Mouse (Mus musculus) kidney, postnatal 36 days (tissue): Measurements from ENCODE around the gene Ptpn23.
"Not testable (repeated sequence)": the region's sequence is repeated elsewhere in the genome, so short reads cannot be mapped to it uniquely, and the experiment has no call there.

Experiments used
- DNase-seq, 2 experiments: peaks; one replicate each; pipeline ENCODE4 v3.0.0; 2021 to 2022; ENCODE audit warnings: mixed read lengths in 2 of 2

Gene Ptpn23

GRCm38 (mm10) chr9:110380662-110381061 lies 27.4 kb downstream of the Ptpn23 start:
- peak in 1 of 2 experiments; percentile 31 for DNase-seq

GRCm38 (mm10) chr9:110379361-110379760 lies 28.7 kb downstream of the Ptpn23 start:
- DNase-seq: no peak

GRCm38 (mm10) chr9:110377655-110378054 lies 30.4 kb downstream of the Ptpn23 start:
- DNase-seq: not testable (repeated sequence)

GRCm38 (mm10) chr9:110375668-110376067 lies 32.3 kb downstream of the Ptpn23 start:
- DNase-seq: no peak

GRCm38 (mm10) chr9:110373871-110374270 lies 34.1 kb downstream of the Ptpn23 start:
- no peak for DNase-seq

GRCm38 (mm10) chr9:110369860-110370259 lies 38.2 kb downstream of the Ptpn23 start:
- no peak for DNase-seq

- peak; percentile 18 to 34 for DNase-seq
These were observed 41.3 kb downstream of the Ptpn23 start for GRCm38 (mm10) chr9:110366746-110367145.

GRCm38 (mm10) chr9:110362337-110362736 lies 45.7 kb downstream of the Ptpn23 start:
- DNase-seq: peak in 1 of 2 experiments; percentile 43

- no peak for DNase-seq
These were observed 46.7 kb downstream of the Ptpn23 start for GRCm38 (mm10) chr9:110361299-110361698.

- no peak for DNase-seq
These were observed 49.7 kb downstream of the Ptpn23 start for GRCm38 (mm10) chr9:110358341-110358740.

- DNase-seq: no peak
These were observed 55.9 kb downstream of the Ptpn23 start for GRCm38 (mm10) chr9:110351932-110352632.

GRCm38 (mm10) chr9:110351350-110351749 lies 56.7 kb downstream of the Ptpn23 start:
- DNase-seq: no peak

- peak; percentile 62 to 66 for DNase-seq
These were observed 57.4 kb downstream of the Ptpn23 start for GRCm38 (mm10) chr9:110350612-110351011.

- DNase-seq: no peak
These were observed 57.8 kb downstream of the Ptpn23 start for GRCm38 (mm10) chr9:110350188-110350587.

- no peak for DNase-seq
These were observed 59.1 kb downstream of the Ptpn23 start for GRCm38 (mm10) chr9:110348899-110349298.

GRCm38 (mm10) chr9:110345057-110345739 lies 62.8 kb downstream of the Ptpn23 start:
- no peak for DNase-seq

GRCm38 (mm10) chr9:110343805-110344204 lies 64.2 kb downstream of the Ptpn23 start:
- peak in 1 of 2 experiments; percentile 24 for DNase-seq

GRCm38 (mm10) chr9:110342008-110342407 lies 66.0 kb downstream of the Ptpn23 start:
- DNase-seq: no peak

GRCm38 (mm10) chr9:110340037-110340750 lies 67.8 kb downstream of the Ptpn23 start:
- no peak for DNase-seq
